Mouse (Mus musculus) gastrocnemius, postnatal 25 days (tissue): Measurements from ENCODE around the gene Otud7a. TPM values are rescaled to one million over a fixed set of nuclear protein-coding genes. Genes with fewer than 3 reads are reported as not detected.
A peak's percentile ranks its signal among the peaks of the same experiment; 100 is the strongest.

ENCODE experiments used
- DNase-seq: peaks from one replicate; pipeline ENCODE4 v3.0.0; 2022
- long read RNA-seq, 2 experiments: library from polyadenylated mRNA; stranded (forward); transcript quantifications; one replicate each; pipeline ENCODE4 v2.0.0; 2021
- total RNA-seq, 2 experiments: library from RNA; stranded (reverse); gene quantifications; 1 replicate in 1 of 2; 2 replicates in 1 of 2; pipeline ENCODE4 v1.2.3; 2021

Gene Otud7a
- total RNA-seq: under 1 TPM in 1 of 2 experiments, not detected in 1; 0.27 TPM
- long read RNA-seq, experiment 1: 0 reads
- long read RNA-seq, experiment 2: 0 reads

DNA sequence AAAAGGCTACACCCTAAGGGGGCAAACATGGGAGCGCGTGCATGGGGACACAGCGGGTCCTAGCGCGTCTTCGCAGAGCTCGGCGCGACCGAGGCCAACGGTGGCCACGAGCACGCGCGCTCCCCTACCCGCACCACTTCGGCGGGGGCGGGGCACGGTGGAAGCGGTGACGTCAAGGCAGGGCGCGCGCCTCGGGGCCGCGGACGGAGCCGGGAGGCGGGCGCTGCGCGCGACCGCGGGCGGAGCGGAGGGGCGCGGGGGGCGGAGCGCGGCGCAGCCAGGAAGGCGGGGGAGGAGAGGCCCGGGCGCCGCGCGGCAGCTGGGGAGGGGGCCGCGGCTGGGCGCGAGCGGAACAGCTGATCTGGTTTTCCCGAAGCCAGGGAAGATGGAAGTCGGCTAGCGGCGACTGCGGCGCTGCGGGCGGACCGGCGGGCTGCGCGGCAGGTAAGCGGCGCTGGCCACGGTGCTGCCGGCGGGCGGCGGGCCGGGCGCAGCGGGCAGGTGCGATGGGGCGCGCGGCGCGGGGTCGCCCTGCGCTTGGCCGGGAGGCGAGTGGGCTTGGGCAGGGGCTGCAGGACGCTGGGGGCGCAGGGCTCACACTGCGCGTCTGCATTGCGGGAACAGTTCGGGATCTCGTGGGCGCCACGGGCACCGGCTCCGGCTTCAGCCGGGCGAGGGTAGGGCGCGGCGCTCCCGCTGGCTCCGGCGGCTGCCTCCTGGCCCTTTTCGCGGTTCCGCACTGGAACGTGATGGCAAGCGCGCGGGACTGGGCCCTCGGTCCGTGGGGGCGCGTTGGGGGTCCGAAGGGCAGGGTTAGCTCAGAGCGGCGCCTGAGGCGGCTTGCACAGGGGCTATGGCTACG lies at the start of gene Otud7a:
Gene Otud7a (plus strand): TSS at position 268 of the 862 bp plus-strand sequence.
- peak; percentile 20 for DNase-seq

DNA sequence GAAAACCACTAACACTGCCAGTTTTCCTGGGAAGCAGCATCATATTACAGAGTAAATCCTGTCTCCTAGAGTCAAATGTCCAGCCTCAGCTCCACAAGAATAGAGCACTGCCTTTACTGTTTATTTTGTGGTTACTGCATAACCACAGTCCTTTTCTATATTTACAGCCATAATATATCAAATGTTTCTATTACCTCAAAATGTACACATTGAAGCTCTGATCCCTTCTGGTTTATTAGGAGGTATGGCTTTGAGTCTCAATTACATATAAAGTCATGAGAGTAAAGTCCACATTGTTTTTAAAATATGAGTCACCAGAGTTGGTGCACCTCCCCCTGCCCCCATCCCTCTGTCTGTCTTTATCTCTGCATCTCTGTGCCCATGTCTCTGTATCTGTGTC lies 38.6 kb upstream of the Otud7a start:
- no peak for DNase-seq

DNA sequence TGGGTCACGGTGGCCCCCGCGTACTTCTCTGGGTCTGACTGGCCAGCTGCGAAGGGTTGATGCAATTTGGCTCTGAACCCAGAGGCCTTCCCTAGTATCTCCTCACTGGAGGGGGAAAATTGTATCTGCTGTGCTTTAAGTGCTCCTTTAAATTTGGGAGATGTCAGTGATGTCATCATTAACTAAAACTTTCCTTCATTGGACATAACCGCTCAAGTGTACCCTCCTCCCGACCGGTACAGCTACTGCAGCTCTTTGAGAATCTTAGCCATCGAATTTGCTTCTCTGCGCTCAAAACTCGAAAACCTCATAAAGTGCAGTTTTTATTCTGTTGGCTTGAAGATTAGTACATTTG lies 772 bp downstream of the Otud7a start:
- DNase-seq: no peak

DNA sequence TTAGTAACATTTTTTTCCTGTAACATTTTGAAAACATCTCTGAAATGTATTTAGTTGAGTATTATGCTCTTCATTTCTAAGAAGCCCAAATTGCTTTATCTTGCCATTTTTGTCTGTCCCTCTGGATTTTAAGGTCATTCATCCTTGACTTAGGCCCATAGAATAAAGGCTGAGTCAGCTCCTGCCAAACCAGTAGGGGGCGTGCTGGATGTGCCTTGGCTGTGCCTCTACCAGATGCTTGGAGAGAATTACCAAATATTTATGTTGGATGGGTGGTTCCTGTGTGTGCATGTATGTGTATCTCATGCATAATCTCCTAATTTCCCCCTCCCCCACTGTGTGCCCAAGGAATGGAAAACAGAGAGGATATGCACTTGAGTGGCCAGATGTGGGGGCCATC lies 2.4 kb downstream of the Otud7a start:
- DNase-seq: no peak

DNA sequence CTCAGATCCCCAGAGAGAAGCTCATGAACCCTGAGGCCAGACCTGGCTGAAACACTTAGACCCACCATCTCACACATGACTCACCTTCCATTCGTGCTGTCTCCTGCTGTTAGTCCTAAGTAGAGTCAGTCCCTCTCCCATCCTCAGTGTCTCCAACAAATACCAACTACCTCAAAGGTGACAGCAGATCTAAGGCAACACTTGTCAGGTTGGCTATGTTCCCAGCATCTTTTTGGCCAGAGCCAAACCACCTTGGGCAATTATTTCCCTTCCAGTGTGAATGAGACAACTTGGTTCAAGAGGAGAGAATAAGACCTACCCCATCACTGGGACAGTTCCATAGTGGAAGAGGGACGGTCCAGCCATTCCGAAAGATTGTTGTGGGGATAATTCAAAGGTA lies 10.7 kb downstream of the Otud7a start:
- DNase-seq: no peak

DNA sequence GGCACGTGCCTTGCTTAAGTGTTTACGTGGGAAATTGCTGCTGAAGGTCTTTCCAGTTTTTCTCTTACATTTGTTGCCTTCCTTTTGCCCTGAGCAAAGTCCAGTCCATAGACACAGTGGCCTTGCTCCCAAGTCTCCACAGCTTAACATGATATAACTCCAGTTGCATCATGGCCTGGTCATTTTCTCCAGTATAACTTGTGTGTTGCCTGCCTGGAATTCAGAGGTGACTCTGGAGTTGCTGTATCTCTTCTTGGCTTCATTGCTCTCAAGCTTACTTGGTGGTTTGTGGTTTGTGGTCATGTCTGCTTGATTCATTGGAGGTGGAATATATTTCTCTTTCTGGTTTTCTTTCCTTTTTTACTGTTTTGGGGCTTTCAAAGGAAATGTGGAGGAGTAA lies 17.7 kb downstream of the Otud7a start:
- no peak for DNase-seq

DNA sequence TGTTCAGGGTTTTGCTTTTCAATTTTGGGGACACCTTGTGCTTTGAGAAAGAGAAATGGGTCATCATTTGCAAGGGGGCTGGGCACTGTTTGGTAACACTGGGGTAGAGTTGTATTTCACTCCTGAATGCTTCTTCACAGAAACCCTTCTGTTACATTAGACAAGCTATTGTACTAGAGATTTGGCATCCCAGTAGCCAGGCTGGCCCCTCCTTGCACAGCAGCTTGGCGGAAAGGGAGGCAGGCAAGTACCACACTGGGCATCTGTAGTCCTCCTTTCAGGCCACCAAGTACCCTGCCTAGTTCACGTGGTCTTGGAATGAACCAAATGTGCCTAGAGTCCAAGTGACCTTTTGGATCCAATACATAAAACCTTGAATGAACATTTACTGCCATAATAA lies 18.1 kb downstream of the Otud7a start:
- DNase-seq: no peak

DNA sequence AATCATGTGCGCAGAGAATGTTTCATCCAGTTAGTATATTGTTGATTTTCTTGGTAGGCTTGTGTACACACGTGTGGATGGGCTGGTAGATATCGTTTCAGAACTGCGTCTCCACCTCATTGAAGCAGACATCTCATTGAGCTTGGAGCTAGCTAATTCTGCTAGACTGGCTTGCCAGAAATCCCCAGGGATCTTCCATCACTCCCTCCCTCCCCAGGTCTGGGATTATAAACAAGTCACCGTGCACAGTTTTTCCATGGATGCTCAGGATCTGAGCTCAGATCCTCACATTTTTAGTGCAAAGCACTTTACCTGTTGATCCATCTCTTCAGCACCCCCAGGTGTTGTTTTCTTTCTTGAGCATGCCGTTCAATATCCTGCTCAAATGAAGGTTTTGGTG lies 22.2 kb downstream of the Otud7a start:
- DNase-seq: no peak

DNA sequence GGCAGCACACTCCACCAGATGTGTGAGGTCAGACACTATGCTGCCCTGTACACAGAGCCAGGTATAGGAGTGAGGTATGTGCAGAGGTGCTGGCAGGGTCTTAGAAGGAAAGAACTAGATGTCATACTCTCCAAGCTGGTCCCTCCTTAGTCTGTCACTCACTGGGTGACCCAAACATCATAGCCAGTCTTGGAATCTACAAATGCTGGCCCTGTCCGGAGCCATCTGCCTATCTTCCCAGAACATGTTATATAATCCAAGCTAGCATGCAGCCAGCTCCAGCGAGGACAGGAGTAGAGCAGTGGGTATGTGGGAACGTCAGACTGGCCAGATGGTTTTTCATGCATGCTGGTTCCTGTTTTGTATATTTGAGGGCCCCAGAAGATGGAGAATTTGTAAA lies 23.7 kb downstream of the Otud7a start:
- DNase-seq: no peak

DNA sequence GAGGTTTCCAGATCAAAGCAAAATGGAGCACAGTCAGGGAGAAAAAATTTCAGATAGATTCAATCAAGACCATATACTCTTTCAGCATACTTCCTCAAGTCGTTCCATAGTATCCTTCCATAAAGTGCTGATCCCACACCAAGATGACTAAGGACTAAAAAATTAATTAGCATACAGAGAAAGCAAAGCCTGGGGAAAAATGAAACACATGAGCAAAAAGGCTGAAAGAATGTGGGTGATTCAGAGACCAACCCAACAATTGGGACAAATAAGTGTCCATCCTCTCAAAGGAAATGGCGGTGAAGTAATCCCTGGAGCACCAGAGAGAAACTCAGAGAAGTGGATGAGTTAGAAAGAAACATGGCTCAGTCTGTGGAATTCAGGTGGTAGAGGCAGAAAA lies 38.5 kb downstream of the Otud7a start:
- DNase-seq: no peak

DNA sequence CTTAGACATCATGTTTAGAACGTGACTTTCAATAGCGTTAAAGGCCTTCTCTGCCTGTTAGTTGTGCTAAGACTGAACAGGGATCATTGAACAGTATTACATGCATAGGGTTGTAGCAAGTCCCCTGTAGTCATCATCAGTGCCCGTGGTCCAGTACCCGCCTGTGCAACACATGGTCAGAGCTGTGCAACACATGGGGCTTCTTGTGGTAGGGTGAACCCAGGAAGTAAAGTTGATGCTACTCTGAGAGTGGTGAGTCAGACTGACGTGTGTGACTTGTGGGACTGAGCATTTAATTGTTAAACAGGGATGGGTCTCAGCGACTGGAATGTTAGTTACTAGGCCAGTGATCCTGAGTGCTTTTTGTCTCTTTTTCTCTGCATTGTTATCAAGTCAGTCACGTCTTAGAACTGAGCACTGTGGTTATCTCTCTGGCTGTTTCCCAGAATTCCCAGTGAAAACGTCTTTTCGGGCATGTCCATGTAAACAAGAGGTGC lies 52.5 kb downstream of the Otud7a start:
- DNase-seq: no peak

DNA sequence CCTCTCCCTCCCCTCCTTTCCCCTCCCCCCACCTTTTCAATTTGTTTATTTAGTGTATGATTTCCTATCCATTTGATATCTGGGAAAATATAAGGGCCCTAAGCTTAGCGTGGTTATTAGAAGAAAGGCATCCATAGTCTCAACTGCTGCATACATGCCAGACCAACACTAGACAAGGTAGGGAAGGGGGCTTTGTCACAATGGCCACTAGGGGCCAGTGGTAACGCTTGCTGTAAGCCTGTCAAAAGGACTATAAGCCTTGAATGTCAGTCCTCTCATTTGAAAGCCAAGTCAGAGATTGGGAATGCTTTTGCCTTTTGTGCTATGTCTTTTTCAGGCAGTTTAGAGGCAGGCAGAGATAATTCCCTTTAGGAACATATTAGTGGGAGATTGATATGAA lies 59.7 kb downstream of the Otud7a start:
- no peak for DNase-seq

DNA sequence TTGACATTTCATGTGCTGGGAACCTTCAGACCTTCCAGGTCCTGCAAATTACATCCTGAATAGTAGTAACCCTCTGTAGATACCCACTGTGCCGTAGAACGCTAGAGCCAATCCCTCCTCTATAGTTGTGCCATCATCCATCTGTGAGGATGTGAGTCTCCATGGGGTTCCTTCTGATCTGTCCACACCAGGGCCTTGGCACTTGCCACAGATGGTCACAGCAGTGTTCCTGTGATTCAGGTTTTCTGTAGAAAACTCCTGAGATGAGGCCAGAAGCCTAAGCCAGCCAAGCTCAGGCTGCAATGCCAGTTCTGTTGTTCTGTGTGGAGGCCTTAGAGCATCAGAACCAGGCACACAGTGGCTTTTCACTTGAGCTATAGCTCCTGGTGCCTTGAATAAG lies 63.5 kb downstream of the Otud7a start:
- no peak for DNase-seq

DNA sequence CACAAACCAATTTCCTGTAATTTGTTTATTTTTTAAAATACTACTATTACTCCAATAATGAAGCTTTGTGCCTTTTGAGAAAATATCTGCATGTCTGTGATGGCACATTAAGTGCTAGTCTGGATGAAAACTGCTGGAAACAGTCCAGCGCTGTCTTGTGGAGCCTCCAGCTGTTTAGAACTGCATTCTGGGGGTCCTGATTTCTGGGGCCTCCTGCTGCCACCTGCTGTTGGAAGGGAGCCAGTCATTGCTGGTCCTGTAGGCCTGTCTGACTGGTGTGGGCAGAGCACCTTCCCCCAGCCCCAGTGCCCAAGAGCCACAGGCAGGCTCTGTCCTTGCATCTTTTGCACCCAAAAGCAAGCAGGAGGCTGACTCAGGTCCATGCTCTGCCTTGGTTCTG lies 65.3 kb downstream of the Otud7a start:
- DNase-seq: no peak

DNA sequence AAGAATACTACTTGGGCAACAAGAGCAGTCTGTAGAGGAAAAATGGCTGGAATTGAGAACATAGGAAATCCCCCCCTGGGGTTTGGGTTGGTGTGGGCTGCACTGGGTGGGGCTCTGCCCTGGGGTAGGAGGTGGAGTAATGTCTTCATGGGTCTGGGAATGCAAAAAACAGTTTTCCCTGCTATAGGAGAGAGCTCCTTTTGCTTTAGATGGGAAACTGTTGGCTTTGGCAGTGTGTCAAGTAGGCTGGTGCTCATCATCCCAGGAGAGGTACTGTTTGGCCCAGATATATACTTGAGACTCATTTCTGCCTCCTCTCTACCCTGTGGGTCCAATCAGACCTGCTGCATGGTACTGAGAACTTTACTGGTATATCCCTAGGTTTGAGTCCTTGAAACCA lies 66.9 kb downstream of the Otud7a start:
- no peak for DNase-seq

DNA sequence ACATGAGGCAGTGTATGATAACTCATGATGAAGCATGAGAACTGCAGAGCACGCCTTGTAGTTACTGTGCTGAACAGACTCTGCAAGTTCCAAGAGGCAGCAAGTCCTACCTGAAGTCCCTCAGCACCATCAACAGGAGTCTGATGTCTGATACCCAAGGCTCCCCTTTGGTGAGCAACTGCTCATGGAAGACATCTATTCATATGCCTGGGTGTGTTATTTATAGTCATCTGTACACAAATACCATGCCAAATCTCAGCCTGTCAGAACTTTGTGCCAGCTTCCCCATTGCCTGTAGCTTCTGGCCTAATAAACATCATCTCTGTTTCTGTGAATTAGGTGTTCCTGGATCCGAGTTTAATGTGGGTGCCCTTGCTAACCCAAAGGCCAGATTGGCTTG lies 68.0 kb downstream of the Otud7a start:
- no peak for DNase-seq

DNA sequence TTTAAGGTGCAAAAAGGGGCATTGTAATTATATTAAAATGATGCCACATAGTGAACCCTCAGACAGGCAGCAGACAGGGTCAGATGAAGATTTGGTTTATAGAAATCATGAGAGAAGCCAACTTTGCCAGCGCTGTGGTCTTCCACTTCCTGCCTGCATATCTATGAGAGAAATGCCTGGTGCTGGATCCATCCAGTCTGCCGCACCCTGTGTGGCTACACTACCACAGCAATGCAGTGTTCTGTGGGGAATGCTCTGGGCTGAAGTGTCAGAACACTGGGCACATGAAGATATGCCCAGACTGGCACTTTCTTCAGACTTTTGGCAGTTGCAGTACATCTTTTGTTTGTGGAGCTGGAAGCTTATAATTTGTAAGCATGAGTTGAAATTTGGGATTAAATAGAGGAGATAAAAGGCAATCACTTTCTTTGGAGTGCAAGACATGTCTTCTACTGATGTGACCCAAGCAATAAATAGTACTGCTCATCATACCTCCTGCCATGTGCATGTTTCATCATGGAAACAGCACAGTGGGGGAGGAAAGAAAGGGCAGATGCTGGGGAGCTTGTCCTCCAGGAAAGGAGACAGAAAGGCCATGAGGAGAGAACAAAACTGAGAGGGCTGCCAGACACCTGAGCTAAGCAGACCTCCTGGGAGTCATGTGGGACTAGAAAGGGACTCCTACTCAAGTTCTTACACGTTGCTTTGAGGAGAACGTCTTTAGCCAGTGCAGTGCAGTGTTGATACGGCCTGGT lies 71.8 kb downstream of the Otud7a start:
- DNase-seq: no peak

DNA sequence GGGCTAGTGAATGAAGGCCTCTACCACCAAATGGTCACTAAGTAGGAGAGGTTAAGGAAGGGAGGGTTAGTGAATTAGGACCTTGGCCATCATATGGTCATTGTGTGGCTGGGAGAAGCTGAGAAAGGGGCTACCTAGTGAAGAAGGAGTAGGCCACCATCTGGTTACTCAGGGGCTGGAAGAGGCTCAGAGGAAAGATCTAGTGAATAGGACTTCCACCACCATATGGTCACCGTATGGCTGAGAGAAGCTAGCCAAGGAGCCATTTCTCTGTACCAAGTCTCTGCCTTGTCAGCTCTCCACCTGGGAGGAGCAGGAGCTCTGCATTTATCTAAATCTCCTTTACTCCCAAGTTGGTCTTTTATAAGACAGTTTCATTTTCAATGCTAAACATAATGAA lies 75.7 kb downstream of the Otud7a start:
- no peak for DNase-seq

DNA sequence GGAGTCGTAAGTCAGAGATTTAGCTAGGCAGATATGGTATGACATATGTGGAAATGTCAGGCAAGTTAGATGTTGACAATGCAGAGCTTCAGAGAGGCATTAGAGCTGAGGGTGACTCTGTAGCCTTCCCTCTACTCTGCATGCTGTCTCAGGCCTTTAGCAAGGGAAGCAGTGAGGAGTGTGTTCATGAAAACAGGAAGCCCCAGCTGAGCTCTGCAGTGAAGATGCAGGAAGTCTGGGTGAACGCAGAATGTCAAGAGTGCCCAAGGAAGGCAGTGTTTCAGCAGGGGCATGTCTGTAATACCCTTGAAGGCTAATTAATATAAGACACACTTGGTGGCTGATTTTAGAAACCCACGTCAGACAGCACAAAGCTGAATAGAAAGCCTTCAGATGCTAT lies 77.9 kb downstream of the Otud7a start:
- DNase-seq: no peak

DNA sequence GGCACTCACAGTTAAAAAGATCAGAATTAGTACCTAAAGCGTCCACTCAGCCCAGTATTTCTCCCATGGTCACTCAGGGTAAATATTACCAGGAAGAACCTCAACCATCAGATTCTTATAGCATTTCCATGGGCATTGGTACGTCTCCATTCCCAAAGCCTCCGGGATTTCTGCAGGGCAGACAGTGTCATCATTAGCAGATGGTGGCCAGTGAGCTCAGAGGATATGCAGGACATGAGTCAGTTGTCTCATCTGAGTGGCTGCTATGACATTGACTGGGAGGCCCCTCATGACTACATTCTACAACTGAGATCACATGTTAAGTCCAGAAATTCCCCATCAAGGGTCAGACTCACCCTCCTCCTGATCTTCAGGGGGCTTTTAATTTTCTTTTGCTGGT lies 78.5 kb downstream of the Otud7a start:
- DNase-seq: no peak

DNA sequence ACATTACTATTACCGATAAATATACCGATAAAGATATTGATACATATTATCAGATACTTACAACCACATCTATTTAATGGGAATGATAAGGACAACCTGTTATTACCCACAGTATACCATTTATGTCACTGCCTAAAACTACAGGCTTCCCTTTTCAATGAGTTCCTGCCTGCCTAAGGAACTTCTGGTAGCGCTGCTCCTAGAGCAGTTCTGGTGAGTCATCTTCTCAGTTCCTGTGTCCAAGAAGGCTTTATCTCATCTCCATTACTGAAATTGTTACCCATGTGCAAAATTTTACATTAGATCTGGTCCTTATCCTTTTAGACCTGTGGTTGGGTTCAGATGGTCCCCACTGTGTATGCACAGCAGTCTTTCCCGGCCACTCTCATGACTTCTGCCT lies 95.7 kb downstream of the Otud7a start:
- no peak for DNase-seq

DNA sequence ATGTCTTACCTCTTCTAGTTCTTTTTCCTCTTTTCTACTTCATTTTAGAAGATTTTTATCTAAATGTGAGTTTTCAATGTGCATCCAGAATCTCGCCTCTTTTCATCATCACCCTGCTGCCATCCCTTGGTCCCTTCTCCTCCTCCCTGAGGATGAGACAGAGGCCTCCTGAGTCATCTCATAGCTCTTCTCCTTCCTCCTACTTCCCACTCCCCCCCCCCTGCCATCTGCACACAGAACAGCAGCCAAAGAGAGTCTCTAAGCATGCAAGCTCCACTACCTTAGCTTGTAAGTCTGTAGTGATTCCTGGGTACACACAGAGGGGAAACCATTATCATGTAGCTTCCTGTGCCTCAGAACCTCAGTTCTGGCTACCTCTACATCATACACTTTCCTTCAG lies 109.9 kb downstream of the Otud7a start:
- no peak for DNase-seq

DNA sequence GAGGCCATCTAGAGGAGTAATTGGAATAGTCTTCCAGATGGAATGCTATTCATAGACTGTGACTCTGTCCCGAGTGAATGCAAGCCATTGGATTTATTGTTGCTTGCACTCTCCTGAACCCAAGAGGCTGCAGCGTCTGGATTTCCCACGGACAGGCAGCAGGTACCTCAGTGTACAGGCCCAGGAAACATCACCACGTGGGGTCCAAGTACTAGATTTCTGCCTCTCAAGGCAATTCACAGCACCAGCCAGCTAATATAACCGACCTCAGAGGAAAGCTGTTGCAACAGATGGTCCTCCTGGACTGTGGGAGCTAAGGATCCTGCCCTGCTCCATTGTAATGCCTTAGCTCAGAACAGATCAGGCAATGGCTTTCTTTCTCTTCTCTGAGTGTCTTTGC lies 111.8 kb downstream of the Otud7a start:
- no peak for DNase-seq

DNA sequence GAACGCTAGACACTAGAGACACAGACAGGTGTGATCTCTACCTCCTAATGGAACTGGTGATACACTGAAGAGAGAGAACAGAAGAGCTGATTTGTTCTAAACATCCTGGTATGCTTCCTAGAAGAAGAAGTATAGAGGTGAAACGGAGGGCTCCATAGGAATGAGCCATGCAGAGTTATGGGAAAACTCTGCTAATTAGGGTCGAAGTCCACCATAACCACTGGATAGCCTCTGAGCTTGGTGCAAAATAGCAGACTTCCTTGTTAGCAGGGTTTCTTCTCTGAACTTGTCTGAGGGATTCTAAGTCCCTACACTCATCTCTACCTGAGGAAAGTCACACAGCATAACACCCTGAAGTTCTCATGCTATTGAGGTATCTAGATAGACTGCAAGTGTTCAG lies 114.4 kb downstream of the Otud7a start:
- no peak for DNase-seq
